Mouse (Mus musculus) megakaryocyte, embryonic 14.5 days (primary cell): ENCODE measurements around the gene Prrx1. TPM values are rescaled to one million over a fixed set of nuclear protein-coding genes. Genes with fewer than 3 reads are reported as not detected.

Experiments
- H3K27me3 ChIP-seq: replicated peaks from 2 replicates; pipeline ENCODE3; 2012; ENCODE audit warnings: inconsistent platforms
- H3K36me3 ChIP-seq: replicated peaks from 2 replicates; pipeline ENCODE3; 2012; ENCODE audit warnings: low read length, inconsistent platforms, mixed read lengths
- H3K4me1 ChIP-seq: 2 replicates; pipeline ENCODE4 v1.6.1; 2012; ENCODE audit warnings: inconsistent platforms
- H3K4me3 ChIP-seq: replicated peaks from 2 replicates; pipeline ENCODE3; 2012; ENCODE audit warnings: moderate library complexity, mild to moderate bottlenecking, inconsistent platforms
- H3K9me3 ChIP-seq: 2 replicates; pipeline ENCODE4 v1.6.1; 2012; ENCODE audit warnings: inconsistent platforms
- FLI1 ChIP-seq: IDR thresholded peaks from 2 replicates; pipeline ENCODE4 v1.6.1; 2012; ENCODE audit warnings: low read length, inconsistent platforms, mixed read lengths
- GATA1 ChIP-seq: IDR thresholded peaks from 3 replicates; pipeline ENCODE4 v1.6.1; 2012; ENCODE audit warnings: mixed read lengths, low read length, inconsistent platforms, borderline replicate concordance
- polyA plus RNA-seq: library from polyadenylated mRNA; stranded (reverse); fragments of >175 nt; gene quantifications from 2 replicates; pipeline ENCODE4 v1.2.3, GENCODE M21; 2012; ENCODE audit warnings: low replicate concordance; ENCODE audit not compliant: insufficient read depth

Prrx1 gene
- polyA plus RNA-seq, 1 experiment, result not detected

DNA sequence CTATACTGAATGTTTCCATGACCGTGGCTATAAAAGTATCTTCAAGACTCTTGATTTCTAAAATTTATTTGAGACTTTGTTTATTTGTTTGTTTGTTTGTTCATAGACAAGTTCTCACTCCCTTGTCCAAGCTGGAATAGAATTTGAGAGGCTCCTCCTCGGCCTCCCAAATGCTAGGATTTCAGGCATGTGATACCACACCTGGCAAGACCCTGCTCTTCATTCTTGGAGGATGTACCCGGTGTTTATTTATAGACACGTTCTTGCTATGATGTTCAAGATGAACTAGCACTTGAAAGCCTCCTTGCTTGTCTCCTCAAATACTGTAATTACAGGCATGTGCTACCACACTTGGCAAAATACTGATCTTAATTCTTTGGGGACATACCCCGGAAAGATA lies 32.0 kb upstream of the Prrx1 start:
- Histone ChIP-seq H3K4me1 (no peaks in the 10 kb centered on the region), H3K27me3 (no peaks in the 10 kb centered on the region), H3K4me3 (no peak overlapping the region), H3K9me3 (0 out of 2 replicates have a peak, but pooled peaks cover 3% of the 10 kb centered on the region), H3K36me3 (no peaks in the 10 kb centered on the region)
- no peak for TF ChIP-seq GATA1
- TF ChIP-seq FLI1, result no peak

GRCm38 (mm10) chr1:163344931-163345330 lies 31.4 kb upstream of the Prrx1 start:
- Histone ChIP-seq H3K36me3 (no peaks in the 10 kb centered on the region), H3K4me1 (no peaks in the 10 kb centered on the region), H3K27me3 (no peaks in the 10 kb centered on the region), H3K4me3 (no peak overlapping the region), H3K9me3 (0 out of 2 replicates have a peak, but pooled peaks cover 3% of the 10 kb centered on the region)
- TF ChIP-seq FLI1 (no peak), GATA1 (no peak)

DNA sequence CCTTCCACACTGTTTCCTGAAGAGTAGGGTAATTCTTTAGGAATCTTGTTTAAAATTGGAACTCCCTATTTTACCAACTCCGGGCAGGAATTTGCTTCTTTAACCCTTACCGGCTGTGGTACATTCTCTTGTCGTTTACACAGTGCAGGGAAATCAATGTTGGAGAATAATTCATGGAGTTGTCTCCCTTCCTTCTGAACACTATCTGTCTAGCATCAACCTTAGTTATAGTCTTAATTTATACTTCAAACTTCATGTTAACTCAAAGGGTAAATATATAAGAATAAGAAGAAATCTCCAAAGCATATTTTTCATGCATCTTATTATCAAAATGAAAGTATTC lies 25.7 kb upstream of the Prrx1 start:
- no peak overlapping the region for H3K4me3 ChIP-seq
- H3K36me3 ChIP-seq, result no peaks in the 10 kb centered on the region
- no peaks in the 10 kb centered on the region for H3K4me1 ChIP-seq
- H3K27me3 ChIP-seq, result no peaks in the 10 kb centered on the region
- 0 out of 2 replicates have a peak, but pooled peaks cover 3% of the 10 kb centered on the region for H3K9me3 ChIP-seq
- TF ChIP-seq GATA1, result no peak
- no peak for TF ChIP-seq FLI1

- H3K36me3 ChIP-seq, result no peaks in the 10 kb centered on the region
- 0 out of 2 replicates have a peak, but pooled peaks cover 3% of the 10 kb centered on the region for H3K9me3 ChIP-seq
- TF ChIP-seq GATA1, result no peak
- no peaks in the 10 kb centered on the region for H3K4me1 ChIP-seq
- no peak overlapping the region for H3K4me3 ChIP-seq
- no peaks in the 10 kb centered on the region for H3K27me3 ChIP-seq
These were observed 25.2 kb upstream of the Prrx1 start for GRCm38 (mm10) chr1:163338525-163339218.

- H3K4me1 ChIP-seq, result no peaks in the 10 kb centered on the region
- H3K9me3 ChIP-seq, result 0 out of 2 replicates have a peak, but pooled peaks cover 2% of the 10 kb centered on the region
- H3K27me3 ChIP-seq, result no peaks in the 10 kb centered on the region
- H3K36me3 ChIP-seq, result no peaks in the 10 kb centered on the region
- no peak overlapping the region for H3K4me3 ChIP-seq
- TF ChIP-seq GATA1, result no peak
- TF ChIP-seq FLI1, result no peak
These were observed 24.3 kb upstream of the Prrx1 start for GRCm38 (mm10) chr1:163337821-163338220.

GRCm38 (mm10) chr1:163327279-163327678 lies 13.8 kb upstream of the Prrx1 start:
- 0 out of 2 replicates have a peak, but pooled peaks cover 3% of the 10 kb centered on the region for H3K9me3 ChIP-seq
- no peaks in the 10 kb centered on the region for H3K4me1 ChIP-seq
- H3K36me3 ChIP-seq, result no peaks in the 10 kb centered on the region
- no peak overlapping the region for H3K4me3 ChIP-seq
- TF ChIP-seq FLI1 (no peak), GATA1 (no peak)
- H3K27me3 ChIP-seq, result no peaks in the 10 kb centered on the region

GRCm38 (mm10) chr1:163319669-163320571 lies 6.4 kb upstream of the Prrx1 start:
- Histone ChIP-seq H3K36me3 (no peaks in the 10 kb centered on the region), H3K4me3 (no peak overlapping the region), H3K27me3 (peaks cover 28% of the 10 kb centered on the region), H3K9me3 (no peaks in the 10 kb centered on the region), H3K4me1 (peaks cover 20% of the 10 kb centered on the region)
- TF ChIP-seq FLI1, result no peak
- TF ChIP-seq GATA1, result no peak

DNA sequence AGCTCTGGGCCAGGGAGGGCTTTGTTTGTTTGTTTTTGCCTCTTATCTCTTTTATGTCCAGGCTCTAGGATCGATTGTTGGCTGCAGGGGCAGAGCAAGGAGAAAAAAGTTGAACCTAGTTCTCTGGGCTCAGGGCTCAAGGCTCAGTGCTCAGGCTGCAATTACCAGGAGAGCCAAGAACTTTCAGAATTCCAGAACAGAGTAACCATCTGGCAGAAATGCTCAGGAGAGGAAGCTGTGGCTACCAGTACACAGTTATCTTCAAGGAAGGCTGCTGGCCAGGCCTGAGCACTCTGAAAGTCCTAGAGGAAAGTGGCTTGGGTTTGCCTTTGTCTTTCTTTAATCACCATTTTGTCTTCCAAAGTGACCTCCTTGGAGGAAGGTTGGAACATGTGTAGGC lies 3.4 kb upstream of the Prrx1 start:
- Histone ChIP-seq H3K9me3 (no peaks in the 10 kb centered on the region), H3K36me3 (no peaks in the 10 kb centered on the region), H3K4me1 (peaks cover 48% of the 10 kb centered on the region), H3K4me3 (no peak overlapping the region), H3K27me3 (peaks cover 58% of the 10 kb centered on the region)
- TF ChIP-seq FLI1 (no peak), GATA1 (no peak)

DNA sequence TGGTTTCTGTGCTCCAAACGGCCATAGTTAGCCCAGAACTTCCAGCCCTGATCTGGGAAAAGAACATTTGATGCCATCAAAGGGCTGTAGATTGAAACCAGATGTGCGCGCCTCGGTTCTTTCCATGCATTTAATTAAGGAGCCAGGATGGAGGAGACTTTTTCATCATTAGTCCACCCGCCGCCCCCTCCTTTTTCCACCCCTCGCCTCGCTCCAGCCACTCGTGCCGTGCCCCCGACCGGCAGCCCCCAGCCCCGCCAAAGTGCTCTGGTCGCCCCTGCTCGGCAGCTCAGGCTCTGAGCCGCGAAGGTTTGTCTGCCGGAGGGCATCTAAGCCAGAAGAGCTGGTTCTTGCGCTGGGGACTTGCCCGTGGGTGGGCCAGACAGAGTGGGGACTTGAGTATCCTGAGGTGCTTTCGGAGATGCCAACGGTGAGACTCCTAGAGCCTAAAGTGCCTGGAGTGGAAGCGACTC lies 1.4 kb upstream of the Prrx1 start:
- Histone ChIP-seq H3K4me1 (peaks cover 55% of the 10 kb centered on the region), H3K27me3 (peaks cover 78% of the 10 kb centered on the region), H3K9me3 (no peaks in the 10 kb centered on the region), H3K4me3 (peak overlapping the region; percentile 80), H3K36me3 (no peaks in the 10 kb centered on the region)
- TF ChIP-seq GATA1, result no peak
- TF ChIP-seq FLI1, result no peak
